Mouse (Mus musculus) liver, embryonic 14.5 days (tissue): ENCODE measurements around the gene Fam185a. TPM values are rescaled to one million over a fixed set of nuclear protein-coding genes. Genes with fewer than 3 reads are reported as not detected.
A peak's percentile ranks its signal among the peaks of the same experiment; 100 is the strongest.

Source experiments
- ATAC-seq: fragments of 200-750 bp; cut with Nextera tagmentation; 2 replicates; pipeline ENCODE4 v1.8.0; 2017; ENCODE audit warnings: moderate number of reproducible peaks, mild to moderate bottlenecking, moderate library complexity; ENCODE audit not compliant: insufficient read depth
- DNase-seq, 3 experiments: peaks; one replicate each; pipeline ENCODE4 v3.0.0-alpha.2; 2012 to 2013; ENCODE audit warnings: low read depth in 3 of 3, low spot score in 3 of 3
- H3K27ac ChIP-seq: fragments of 300-500 bp; sonication (generic); 2 replicates; pipeline ENCODE4 v1.5.1; 2014; ENCODE audit warnings: moderate library complexity, mild to moderate bottlenecking, control low read depth, inconsistent platforms
- H3K27me3 ChIP-seq: fragments of 300-500 bp; sonication (generic); 2 replicates; pipeline ENCODE4 v1.6.1; 2014; ENCODE audit warnings: mild to moderate bottlenecking, low read length, moderate library complexity; ENCODE audit not compliant: control insufficient read depth, insufficient read depth
- H3K36me3 ChIP-seq: fragments of 300-500 bp; sonication (generic); replicated peaks from 2 replicates; pipeline ENCODE4 v1.6.1; 2014; ENCODE audit warnings: low read depth; ENCODE audit not compliant: control insufficient read depth, insufficient read depth
- H3K4me1 ChIP-seq, 2 experiments: fragments of 200-500 bp in 1 of 2; fragments of 300-500 bp in 1 of 2; sonication (generic) in 1 of 2; replicated peaks; 2 replicates each; pipeline ENCODE4 v1.6.1; 2012 to 2014; ENCODE audit warnings: antibody characterized with exemption in 1 of 2, inconsistent platforms in 1 of 2, low read length in 1 of 2; ENCODE audit not compliant: control insufficient read depth in 2 of 2, insufficient read depth in 2 of 2
- H3K4me2 ChIP-seq: fragments of 300-500 bp; sonication (generic); 2 replicates; pipeline ENCODE4 v1.6.1; 2014; ENCODE audit warnings: low read depth, mild to moderate bottlenecking, control low read depth, moderate library complexity
- H3K4me3 ChIP-seq, 2 experiments: fragments of 200-500 bp in 1 of 2; fragments of 300-500 bp in 1 of 2; sonication (generic) in 1 of 2; 2 replicates each; pipeline ENCODE4 v1.5.1; 2012 to 2014; ENCODE audit warnings: low read depth in 2 of 2, low read length in 2 of 2, mild to moderate bottlenecking in 2 of 2, control low read depth in 1 of 2, inconsistent platforms in 1 of 2, moderate library complexity in 1 of 2; ENCODE audit not compliant: insufficient read depth in 1 of 2
- H3K9ac ChIP-seq: fragments of 300-500 bp; sonication (generic); replicated peaks from 2 replicates; pipeline ENCODE4 v1.6.1; 2014; ENCODE audit warnings: mild to moderate bottlenecking, control low read depth, moderate library complexity
- H3K9me3 ChIP-seq: fragments of 300-500 bp; sonication (generic); 2 replicates; pipeline ENCODE4 v1.6.1; 2016; ENCODE audit warnings: low read length, mixed read lengths; ENCODE audit not compliant: control insufficient read depth
- CTCF ChIP-seq: IDR thresholded peaks from 2 replicates; pipeline ENCODE4 v1.5.1; 2016; ENCODE audit warnings: antibody characterized with exemption, low read depth, control low read depth
- EP300 ChIP-seq: IDR thresholded peaks from 2 replicates; pipeline ENCODE4 v1.6.1; 2016; ENCODE audit warnings: antibody characterized with exemption, low read depth
- WGBS: fragments of 180-500 bp; shearing (Covaris S2); extraction: QIAGEN DNeasy Blood & Tissue Kit; methylation state at CpG from one replicate; pipeline ENCODE4 v1.1.7; 2014; ENCODE audit not compliant: insufficient replicate concordance; 5-methylcytosine and 5-hydroxymethylcytosine counted together
- polyA plus RNA-seq, 2 experiments: library from polyadenylated mRNA; depleted of rRNA in 1 of 2; stranded (reverse) in 1 of 2; unstranded in 1 of 2; fragments of >200 nt; fragmentation: Nextera tagmentation in 1 of 2; extraction: Ambion mirVana in 1 of 2; gene quantifications; 2 replicates each; pipeline versions ENCODE4 v1.2.1 to v1.2.3; 2012 to 2014

Gene Fam185a
- polyA plus RNA-seq, 2 experiments = 1.8 to 2.8 TPM

- Histone ChIP-seq H3K4me2 (no peak overlapping the region), H3K27ac (no peak overlapping the region), H3K36me3 (no peaks in the 10 kb centered on the region), H3K9ac (no peak overlapping the region), H3K4me1 (peaks cover 0 to 9% of the 10 kb centered on the region in 2 experiments; a peak in 2 of 4 replicates), H3K27me3 (no peaks in the 10 kb centered on the region), H3K9me3 (no peaks in the 10 kb centered on the region), H3K4me3 (no peak overlapping the region)
- DNase-seq = peak in 1 of 3 experiments; percentile 26
- no peak for ATAC-seq
- TF ChIP-seq EP300 (no peak), CTCF (no peak)
- 41% methylated on average over 5 of the region's 5 CpGs for WGBS
Observed at GRCm38 (mm10) chr5:21412056-21412455, 12.7 kb upstream of the Fam185a start.

DNA sequence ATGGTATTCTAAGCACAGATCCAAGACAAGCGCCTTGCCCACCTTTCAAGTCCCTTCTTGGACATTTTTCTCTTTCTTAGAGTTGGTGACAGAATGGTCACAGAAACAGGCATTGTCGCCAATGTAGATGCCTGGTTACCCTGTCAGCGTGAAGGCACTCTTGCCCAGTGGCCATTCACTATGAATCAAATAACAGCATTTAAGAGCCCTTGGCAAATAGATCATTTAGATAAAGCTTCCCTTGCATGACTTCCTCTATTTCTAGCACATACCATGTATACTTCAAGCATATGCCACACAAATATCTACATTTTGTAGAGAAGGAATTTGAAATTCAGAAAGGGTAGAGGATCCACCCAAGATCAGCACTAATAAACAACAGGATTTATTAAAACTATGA lies 11.4 kb upstream of the Fam185a start:
- Histone ChIP-seq H3K9ac (no peak overlapping the region), H3K4me3 (no peak overlapping the region), H3K27me3 (no peaks in the 10 kb centered on the region), H3K4me1 (peaks cover 0 to 9% of the 10 kb centered on the region in 2 experiments; a peak in 2 of 4 replicates), H3K36me3 (no peaks in the 10 kb centered on the region), H3K27ac (no peak overlapping the region), H3K9me3 (no peaks in the 10 kb centered on the region), H3K4me2 (no peak overlapping the region)
- DNase-seq (no peak), ATAC-seq (no peak)
- TF ChIP-seq CTCF (no peak), EP300 (no peak)
- WGBS = 66% methylated on average over 3 of the region's 3 CpGs

DNA sequence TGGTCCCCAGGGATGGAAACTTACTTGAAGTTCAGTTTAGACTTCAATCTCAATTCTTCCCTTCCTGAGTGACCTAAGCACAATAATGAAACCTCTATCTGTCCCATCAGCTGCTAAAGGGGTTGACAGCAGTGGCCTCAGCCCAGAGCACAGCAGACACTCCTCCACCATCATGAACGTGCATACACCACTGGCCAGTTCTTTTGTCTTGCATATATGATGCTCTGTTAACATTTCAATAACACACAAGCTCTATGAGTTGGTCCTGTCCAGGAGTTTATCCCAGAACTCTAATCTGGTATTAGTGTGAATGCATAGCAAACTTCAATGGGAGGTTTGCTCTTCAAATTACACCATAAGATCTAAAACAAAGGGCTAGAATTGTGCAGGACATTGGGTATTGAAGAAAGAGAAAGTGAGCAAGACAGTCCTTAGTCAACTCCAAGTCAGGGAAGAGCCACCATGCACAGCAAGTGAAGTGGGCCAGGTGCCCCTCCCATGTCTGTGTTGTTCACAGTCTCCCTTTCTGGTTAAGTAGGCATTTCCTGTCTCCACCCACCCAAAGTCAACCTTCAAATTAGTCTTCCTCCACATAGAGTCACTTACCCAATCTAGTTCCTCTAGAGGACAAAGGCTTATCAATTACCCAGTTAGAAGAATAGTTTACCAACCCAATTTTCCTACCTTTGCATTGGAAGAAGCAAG lies 10.5 kb upstream of the Fam185a start:
- DNase-seq = no peak

GRCm38 (mm10) chr5:21418613-21419012 lies 6.1 kb upstream of the Fam185a start:
- no peak for TF ChIP-seq CTCF
- no peak for TF ChIP-seq EP300
- H3K4me1 ChIP-seq = no peaks in the 10 kb centered on the region
- no peak overlapping the region for H3K9ac ChIP-seq
- H3K36me3 ChIP-seq = no peaks in the 10 kb centered on the region
- H3K4me2 ChIP-seq = no peak overlapping the region
- DNase-seq (no peak), ATAC-seq (no peak)
- H3K9me3 ChIP-seq = no peaks in the 10 kb centered on the region
- H3K27ac ChIP-seq = no peak overlapping the region
- whole genome bisulfite sequencing = 43% methylated on average over 4 of the region's 4 CpGs
- no peaks in the 10 kb centered on the region for H3K27me3 ChIP-seq
- no peak overlapping the region for H3K4me3 ChIP-seq

More for the DNA sequence above, 10.5 kb upstream of the Fam185a start:
- Histone ChIP-seq H3K4me1 (peaks cover 0 to 9% of the 10 kb centered on the region in 2 experiments; a peak in 2 of 4 replicates), H3K27me3 (no peaks in the 10 kb centered on the region), H3K4me2 (no peak overlapping the region), H3K27ac (no peak overlapping the region), H3K9me3 (no peaks in the 10 kb centered on the region), H3K36me3 (no peaks in the 10 kb centered on the region), H3K4me3 (no peak overlapping the region), H3K9ac (no peak overlapping the region)
- TF ChIP-seq EP300 (no peak), CTCF (no peak)
- 13% methylated on average over 1 of the region's 1 CpGs for WGBS
- ATAC-seq = no peak

DNA sequence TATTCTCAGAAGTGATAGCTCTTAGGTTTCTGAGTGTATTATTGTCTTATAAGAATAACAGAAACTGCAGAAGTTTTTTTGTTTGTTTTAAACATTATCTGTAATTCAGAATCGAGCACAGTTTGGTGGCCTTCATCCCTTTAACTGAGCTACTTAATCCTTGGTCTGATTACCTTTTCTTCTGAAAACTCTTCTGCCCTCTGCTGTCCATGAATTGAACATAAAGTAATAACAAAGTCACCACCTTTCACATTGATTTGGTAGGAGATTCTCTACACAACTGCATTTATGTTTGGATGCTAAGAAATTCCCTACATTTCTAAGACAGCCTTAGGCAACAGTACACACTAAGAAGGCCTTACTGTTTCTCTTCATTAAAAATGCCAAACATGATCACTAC lies 4.1 kb upstream of the Fam185a start:
- no peak; the same call in 1 of the 2 replicates for TF ChIP-seq CTCF
- TF ChIP-seq EP300 = no peak
- DNase-seq = no peak
- H3K27ac ChIP-seq = no peak overlapping the region
- H3K9me3 ChIP-seq = no peaks in the 10 kb centered on the region
- H3K9ac ChIP-seq = no peak overlapping the region
- no peak overlapping the region for H3K4me3 ChIP-seq
- no peak overlapping the region for H3K4me2 ChIP-seq
- no peak for ATAC-seq
- 16% methylated on average over 1 of the region's 1 CpGs for WGBS
- no peaks in the 10 kb centered on the region for H3K36me3 ChIP-seq
- H3K4me1 ChIP-seq = no peaks in the 10 kb centered on the region; a peak in 1 of 4 replicates
- H3K27me3 ChIP-seq = no peaks in the 10 kb centered on the region
